Mouse (Mus musculus) forebrain, embryonic 15.5 days (tissue): ENCODE measurements around the gene Mylk3. TPM values are rescaled to one million over a fixed set of nuclear protein-coding genes. Genes with fewer than 3 reads are reported as not detected.

Experiments used
- ATAC-seq: fragments of 200-750 bp; cut with Nextera tagmentation; replicated peaks from 2 replicates; pipeline ENCODE4 v1.8.0; 2017; ENCODE audit warnings: mild to moderate bottlenecking, moderate TSS enrichment, moderate library complexity
- H3K27ac ChIP-seq: fragments of 300-500 bp; sonication (generic); replicated peaks from 2 replicates; pipeline ENCODE4 v1.5.1; 2015; ENCODE audit warnings: mild to moderate bottlenecking, inconsistent platforms
- H3K27me3 ChIP-seq: fragments of 300-500 bp; sonication (generic); 2 replicates; pipeline ENCODE4 v1.6.1; 2015; ENCODE audit warnings: inconsistent platforms
- H3K36me3 ChIP-seq: fragments of 300-500 bp; sonication (generic); 2 replicates; pipeline ENCODE4 v1.6.1; 2015; ENCODE audit warnings: mild to moderate bottlenecking, inconsistent platforms
- H3K4me1 ChIP-seq: fragments of 300-500 bp; sonication (generic); 2 replicates; pipeline ENCODE4 v1.6.1; 2015; ENCODE audit warnings: inconsistent platforms
- H3K4me2 ChIP-seq: fragments of 300-500 bp; sonication (generic); replicated peaks from 2 replicates; pipeline ENCODE4 v1.6.1; 2015; ENCODE audit warnings: mild to moderate bottlenecking, inconsistent platforms
- H3K4me3 ChIP-seq: fragments of 300-500 bp; sonication (generic); 2 replicates; pipeline ENCODE4 v1.5.1; 2015; ENCODE audit warnings: mild to moderate bottlenecking, inconsistent platforms
- H3K9ac ChIP-seq: fragments of 300-500 bp; sonication (generic); replicated peaks from 2 replicates; pipeline ENCODE4 v1.6.1; 2015; ENCODE audit warnings: mild to moderate bottlenecking, inconsistent platforms
- H3K9me3 ChIP-seq: fragments of 300-500 bp; sonication (generic); 2 replicates; pipeline ENCODE4 v1.6.1; 2016; ENCODE audit warnings: inconsistent platforms
- WGBS: fragments of 180-500 bp; shearing (Covaris S2); methylation state at CpG from one replicate; pipeline ENCODE4 v1.1.7; 2015; ENCODE audit warnings: mixed read lengths; 5-methylcytosine and 5-hydroxymethylcytosine counted together
- polyA plus RNA-seq: library from polyadenylated mRNA; unstranded; fragments of >200 nt; fragmentation: Nextera tagmentation; extraction: Ambion mirVana; gene quantifications from 2 replicates; pipeline ENCODE4 v1.2.1, GENCODE M21; 2015

The Mylk3 gene
- 0.23 and 0.51 TPM in 2 replicates for polyA plus RNA-seq

DNA sequence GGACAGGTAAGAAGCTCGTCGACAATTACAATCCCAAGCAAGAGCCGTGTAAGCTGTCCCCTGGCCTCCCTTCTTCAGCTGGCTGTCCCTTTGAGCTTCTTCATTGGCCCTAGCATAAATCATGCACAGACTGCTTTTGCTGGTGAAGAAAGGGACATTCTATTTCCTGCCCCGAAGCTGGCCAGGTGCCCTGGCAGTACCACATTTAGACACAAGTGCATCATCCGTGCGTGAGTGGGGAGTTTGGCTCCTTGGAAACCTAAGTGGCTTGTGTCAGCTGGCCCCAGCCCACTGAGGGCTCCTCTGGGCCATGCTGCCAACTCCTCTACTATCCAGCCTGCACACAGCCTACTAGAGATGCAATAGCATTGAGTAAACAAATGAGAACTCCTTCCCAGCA lies at the start of gene Mylk3:
Gene Mylk3 (minus strand): TSS at position 141 of the 400 bp plus-strand sequence.
- no peak for ATAC-seq
- Histone ChIP-seq H3K4me3 (no peak within 1 kb of the TSS), H3K4me2 (no peak within 1 kb of the TSS), H3K27me3 (no peaks in the 10 kb centered on the region), H3K9me3 (no peaks in the 10 kb centered on the region), H3K4me1 (no peaks in the 10 kb centered on the region), H3K36me3 (no peaks in the 10 kb centered on the region), H3K27ac (no peak within 1 kb of the TSS), H3K9ac (no peak within 1 kb of the TSS)
- WGBS: 81% methylated on average over 6 of the region's 6 CpGs

DNA sequence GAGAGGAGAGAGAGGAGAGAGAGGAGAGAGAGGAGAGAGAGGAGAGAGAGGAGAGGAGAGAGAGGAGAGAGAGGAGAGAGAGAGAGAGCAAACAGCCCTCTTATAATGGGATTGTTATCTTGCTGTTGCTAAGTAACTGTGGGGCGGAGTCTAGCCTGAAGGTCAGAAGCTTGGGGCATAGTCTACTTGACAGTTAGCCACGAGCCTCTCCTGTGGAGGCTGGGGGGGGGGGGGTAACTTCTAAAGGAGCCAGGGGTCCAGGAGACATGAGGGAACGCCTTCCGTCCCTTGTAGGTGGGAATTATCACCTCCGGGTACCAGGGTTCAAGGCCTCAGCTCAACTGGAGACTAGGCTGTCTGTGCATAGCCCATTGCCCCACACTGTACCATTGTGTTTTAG lies 49.6 kb upstream of the Mylk3 start:
- H3K9me3 ChIP-seq: no peaks in the 10 kb centered on the region
- no peak overlapping the region for H3K4me2 ChIP-seq
- peaks cover 13% of the 10 kb centered on the region for H3K4me1 ChIP-seq
- H3K9ac ChIP-seq: no peak overlapping the region
- WGBS: 63% methylated on average over 5 of the region's 5 CpGs
- H3K4me3 ChIP-seq: no peak overlapping the region
- H3K27ac ChIP-seq: no peak overlapping the region
- no peak for ATAC-seq
- no peaks in the 10 kb centered on the region for H3K36me3 ChIP-seq
- H3K27me3 ChIP-seq: no peaks in the 10 kb centered on the region

DNA sequence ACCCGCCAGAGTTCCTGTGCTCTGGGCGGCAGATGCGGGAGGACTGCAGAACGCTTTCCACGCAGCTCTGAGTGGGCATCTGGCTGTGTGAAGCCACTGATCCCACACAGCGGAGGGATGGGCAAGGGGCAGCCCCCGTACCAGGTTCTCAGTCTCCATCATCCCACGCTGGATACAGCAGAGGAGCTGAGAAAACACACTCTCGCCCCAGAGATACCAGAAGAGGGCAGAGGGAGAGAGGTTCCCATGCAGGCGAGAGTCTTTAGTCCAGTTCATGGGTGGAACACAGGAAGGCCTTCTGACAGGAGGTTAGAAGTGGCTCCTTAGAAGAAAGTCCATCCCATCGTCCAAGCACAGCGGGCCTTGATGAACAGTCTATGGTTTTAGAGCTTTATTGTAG lies 48.7 kb upstream of the Mylk3 start:
- no peak overlapping the region for H3K4me3 ChIP-seq
- peaks cover 20% of the 10 kb centered on the region for H3K4me1 ChIP-seq
- H3K27me3 ChIP-seq: no peaks in the 10 kb centered on the region
- H3K9me3 ChIP-seq: no peaks in the 10 kb centered on the region
- H3K9ac ChIP-seq: no peak overlapping the region
- no peak for ATAC-seq
- no peak overlapping the region for H3K4me2 ChIP-seq
- no peaks in the 10 kb centered on the region for H3K36me3 ChIP-seq
- H3K27ac ChIP-seq: no peak overlapping the region
- WGBS: 69% methylated on average over 12 of the region's 12 CpGs

DNA sequence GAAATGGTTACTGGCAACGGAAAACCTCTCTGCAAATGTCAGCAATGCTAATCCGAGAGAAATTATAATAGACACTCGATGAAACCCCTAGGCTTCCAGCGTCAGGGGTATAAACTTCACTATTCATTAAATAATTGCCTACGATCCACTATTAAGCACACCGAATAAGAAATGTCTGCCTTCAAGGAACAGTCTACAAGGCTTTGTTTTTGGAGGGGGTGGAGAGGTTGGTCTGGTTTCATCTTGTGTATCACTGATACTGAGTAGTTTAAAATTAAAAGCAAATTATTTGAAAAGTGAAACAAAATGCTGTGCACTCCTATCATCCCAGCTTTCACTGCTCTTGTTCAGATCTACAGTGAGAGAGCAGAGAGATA lies 46.9 kb upstream of the Mylk3 start:
- Histone ChIP-seq H3K4me3 (peak overlapping the region; percentile 81), H3K4me1 (peaks cover 33% of the 10 kb centered on the region), H3K4me2 (peak overlapping the region; percentile 51), H3K36me3 (no peaks in the 10 kb centered on the region), H3K9me3 (no peaks in the 10 kb centered on the region), H3K27me3 (no peaks in the 10 kb centered on the region), H3K9ac (peak overlapping the region; percentile 43), H3K27ac (peak overlapping the region; percentile 94)
- peak; percentile 75 for ATAC-seq
- 2% methylated on average over 6 of the region's 6 CpGs for WGBS

DNA sequence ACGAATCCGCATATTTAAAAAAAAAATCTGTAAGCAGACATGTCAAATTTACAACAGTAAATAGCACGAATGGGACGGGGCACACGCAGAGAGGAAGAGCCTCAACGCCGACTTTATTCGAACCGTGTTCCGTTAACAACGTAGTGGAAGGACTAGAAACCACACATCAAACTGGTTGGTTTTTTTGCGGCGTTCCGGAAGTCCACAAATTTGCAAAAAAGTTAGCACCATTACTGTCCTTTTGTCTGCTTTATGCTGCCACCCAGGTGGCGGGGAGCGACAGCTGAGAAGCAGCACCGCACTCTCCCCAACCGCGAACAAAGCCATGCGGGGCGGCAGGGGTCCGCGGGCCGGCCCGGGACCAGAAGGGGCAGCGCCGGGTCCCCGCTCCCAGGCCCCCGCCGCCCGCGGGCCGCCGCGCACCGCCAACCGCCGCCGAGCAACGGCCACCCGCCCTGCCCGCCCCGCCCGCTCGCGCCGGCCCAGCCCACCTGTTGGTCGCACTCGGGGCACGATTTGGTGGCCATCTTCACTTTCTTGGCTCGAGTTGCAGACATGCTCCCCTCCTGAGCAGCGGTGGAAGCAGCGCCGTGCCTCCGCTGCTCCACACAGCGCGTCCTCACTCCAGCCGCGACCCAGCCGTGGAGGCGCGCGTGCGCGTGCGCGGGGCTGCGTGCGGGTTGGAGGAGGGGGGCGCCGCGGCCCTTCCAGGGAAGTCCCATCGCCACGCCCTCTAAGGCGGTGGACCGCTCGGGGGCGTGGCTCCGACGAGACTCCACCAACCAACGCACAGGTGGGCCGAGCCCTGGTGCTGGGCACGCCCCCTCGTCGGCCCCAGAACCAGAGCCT lies 46.2 kb upstream of the Mylk3 start, which contains the start of gene 4921524J17Rik:
Gene 4921524J17Rik (minus strand): TSS at position 666 of the 849 bp plus-strand sequence.
- ATAC-seq: peak; percentile 100
- H3K4me1 ChIP-seq: peaks cover 39% of the 10 kb centered on the region
- H3K9me3 ChIP-seq: no peaks in the 10 kb centered on the region
- H3K27ac ChIP-seq: peak within 1 kb of the TSS; percentile 94
- H3K9ac ChIP-seq: peak within 1 kb of the TSS; percentile 79
- H3K4me3 ChIP-seq: peak within 1 kb of the TSS; percentile 81
- WGBS: under 1% methylated on average over 77 of the region's 85 CpGs
- H3K36me3 ChIP-seq: no peaks in the 10 kb centered on the region
- peak within 1 kb of the TSS; percentile 51 for H3K4me2 ChIP-seq
- no peaks in the 10 kb centered on the region for H3K27me3 ChIP-seq

DNA sequence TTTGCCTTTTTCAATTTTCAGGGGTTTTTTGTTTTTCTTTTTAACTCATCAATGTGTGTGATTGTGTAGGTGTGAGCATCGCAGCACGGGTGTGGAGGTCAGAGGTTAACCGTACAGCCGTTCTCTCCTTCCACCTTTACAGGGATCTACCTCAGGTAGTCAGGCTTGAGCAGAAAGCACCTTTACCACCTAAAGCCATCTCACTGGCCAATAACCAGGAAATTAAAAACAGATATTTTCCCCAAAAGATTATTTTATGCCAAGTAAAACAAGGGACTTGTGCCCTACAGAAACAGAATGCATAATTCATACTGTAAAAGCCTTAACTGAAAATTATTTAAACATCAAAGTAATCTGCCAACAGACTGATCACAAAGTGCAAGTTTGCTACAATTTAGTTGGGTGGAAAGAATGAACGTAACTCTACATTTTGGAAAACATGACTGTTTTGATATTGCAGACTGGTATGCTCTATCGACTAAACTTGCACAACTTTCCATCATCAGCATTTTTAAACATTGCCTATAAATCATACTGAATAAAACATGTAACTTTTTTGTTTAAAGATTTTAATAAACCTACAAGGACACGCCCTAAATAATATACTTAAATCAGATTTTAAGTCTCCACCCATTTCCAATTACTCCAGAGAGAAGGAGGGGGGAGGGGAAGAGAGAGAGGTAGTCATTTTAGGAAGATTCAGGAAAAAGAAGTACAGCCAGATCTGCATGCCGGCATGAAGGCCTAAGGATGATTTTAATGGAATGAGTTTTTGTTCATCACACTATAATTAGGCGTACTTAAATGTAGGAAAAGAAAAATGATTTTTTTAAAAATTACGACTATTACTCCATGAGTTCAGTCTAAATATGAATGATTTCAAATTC lies 45.4 kb upstream of the Mylk3 start:
- peak overlapping the region; percentile 79 for H3K9ac ChIP-seq
- peak overlapping the region; percentile 94 for H3K27ac ChIP-seq
- H3K27me3 ChIP-seq: no peaks in the 10 kb centered on the region
- ATAC-seq: no peak
- 18% methylated on average over 10 of the region's 10 CpGs for WGBS
- no peaks in the 10 kb centered on the region for H3K9me3 ChIP-seq
- H3K4me2 ChIP-seq: peak overlapping the region; percentile 51
- peaks cover 39% of the 10 kb centered on the region for H3K4me1 ChIP-seq
- H3K4me3 ChIP-seq: peak overlapping the region; percentile 81
- no peaks in the 10 kb centered on the region for H3K36me3 ChIP-seq

DNA sequence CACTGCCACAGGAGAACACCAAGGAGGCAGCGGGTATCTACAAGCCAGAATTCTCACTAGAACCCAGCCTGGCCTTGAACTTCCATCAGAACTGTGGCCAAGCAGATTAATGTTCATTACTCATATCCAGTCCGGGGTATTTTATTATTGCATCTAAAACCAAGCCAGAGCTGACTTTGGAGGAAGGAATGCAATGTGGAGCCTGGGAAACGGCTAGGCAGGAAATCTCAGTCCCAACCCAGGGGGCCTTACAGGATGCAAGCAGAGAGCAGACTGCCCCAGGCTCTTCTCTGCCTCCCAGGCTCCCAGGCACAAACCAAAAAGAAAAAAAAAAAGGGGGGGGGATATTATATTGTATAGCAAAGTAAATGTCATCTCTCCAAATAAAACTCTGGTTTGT lies 44.7 kb upstream of the Mylk3 start:
- peak overlapping the region; percentile 79; the same call in 1 of the 2 replicates for H3K9ac ChIP-seq
- H3K36me3 ChIP-seq: no peaks in the 10 kb centered on the region
- H3K9me3 ChIP-seq: no peaks in the 10 kb centered on the region
- ATAC-seq: no peak
- H3K4me2 ChIP-seq: peak overlapping the region; percentile 51
- H3K4me1 ChIP-seq: peaks cover 39% of the 10 kb centered on the region
- no peaks in the 10 kb centered on the region for H3K27me3 ChIP-seq
- WGBS: 24% methylated on average over 3 of the region's 3 CpGs
- no peak overlapping the region for H3K27ac ChIP-seq
- peak overlapping the region; percentile 81 for H3K4me3 ChIP-seq

DNA sequence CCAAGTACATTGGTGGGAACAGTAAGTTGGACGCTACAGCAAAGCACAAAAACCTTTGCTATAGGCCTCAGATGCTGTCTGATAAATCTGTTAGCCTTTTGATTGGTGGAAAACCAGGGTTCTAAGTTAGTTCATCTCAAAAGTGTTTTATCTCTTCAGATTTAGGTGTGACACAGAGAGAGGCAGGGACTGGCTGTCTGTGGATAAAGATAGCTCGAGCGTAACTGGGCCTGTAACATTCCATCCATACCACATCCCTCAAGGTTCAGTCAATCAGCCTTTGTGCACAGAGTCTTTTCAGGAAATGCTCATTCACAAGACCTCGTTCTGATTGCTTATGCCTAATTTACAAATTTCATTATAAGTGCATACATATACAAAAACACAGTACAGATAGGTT lies 43.1 kb upstream of the Mylk3 start:
- 11% methylated on average over 4 of the region's 4 CpGs for WGBS
- ATAC-seq: no peak
- Histone ChIP-seq H3K4me2 (peak overlapping the region; percentile 8; the same call in 1 of the 2 replicates), H3K4me3 (no peak overlapping the region), H3K9ac (peak overlapping the region; percentile 4; the same call in 1 of the 2 replicates), H3K27me3 (no peaks in the 10 kb centered on the region), H3K27ac (0 out of 2 replicates have a peak overlapping the region, but pooled peaks have one; percentile 9), H3K4me1 (peaks cover 39% of the 10 kb centered on the region), H3K36me3 (no peaks in the 10 kb centered on the region; the same call in 1 of the 2 replicates), H3K9me3 (no peaks in the 10 kb centered on the region)

DNA sequence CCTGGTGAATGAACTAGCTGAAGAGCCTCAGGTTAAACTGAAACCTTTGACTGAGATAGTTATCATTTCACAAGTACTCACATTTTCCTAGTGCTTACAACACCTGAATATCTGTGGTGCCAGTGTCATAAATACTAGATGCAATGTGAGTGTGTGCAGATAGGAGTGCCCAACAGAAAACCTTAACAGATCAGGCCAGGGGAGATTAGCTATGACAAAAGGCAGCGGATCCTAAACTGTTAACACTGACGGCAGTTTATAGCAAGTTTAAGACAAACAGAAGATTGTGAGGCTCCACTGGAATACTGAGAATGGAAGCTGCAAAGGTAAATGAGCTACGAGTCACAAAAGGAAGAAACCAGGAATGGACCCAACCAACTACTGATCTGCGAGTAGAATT lies 40.9 kb upstream of the Mylk3 start:
- H3K9me3 ChIP-seq: no peaks in the 10 kb centered on the region
- H3K36me3 ChIP-seq: no peaks in the 10 kb centered on the region; the same call in 1 of the 2 replicates
- no peak overlapping the region for H3K27ac ChIP-seq
- H3K9ac ChIP-seq: no peak overlapping the region
- ATAC-seq: no peak
- no peak overlapping the region for H3K4me2 ChIP-seq
- 83% methylated on average over 4 of the region's 4 CpGs for WGBS
- no peak overlapping the region for H3K4me3 ChIP-seq
- H3K27me3 ChIP-seq: no peaks in the 10 kb centered on the region
- peaks cover 35% of the 10 kb centered on the region for H3K4me1 ChIP-seq

DNA sequence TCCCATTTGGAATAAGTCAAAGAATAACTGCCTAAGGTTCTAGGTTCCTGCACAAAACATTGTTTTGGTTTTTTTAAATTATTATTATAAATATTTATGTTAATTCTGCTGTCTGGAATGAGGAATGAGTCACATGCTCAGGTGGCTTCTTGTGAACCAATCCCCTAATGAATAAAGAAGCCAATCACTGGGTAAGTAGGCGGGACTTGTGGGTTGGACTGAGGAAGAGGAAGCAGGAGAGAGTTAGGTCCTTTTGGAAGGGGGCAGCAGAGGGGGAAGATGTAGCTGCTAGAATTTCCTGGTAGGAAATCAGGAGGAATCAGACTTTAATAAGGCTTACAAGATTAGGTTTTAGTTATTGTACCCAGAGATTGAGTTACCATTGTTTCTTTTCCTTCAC lies 35.2 kb upstream of the Mylk3 start:
- Histone ChIP-seq H3K4me3 (no peak overlapping the region), H3K4me1 (no peaks in the 10 kb centered on the region), H3K9ac (no peak overlapping the region), H3K9me3 (no peaks in the 10 kb centered on the region), H3K4me2 (no peak overlapping the region), H3K27me3 (no peaks in the 10 kb centered on the region), H3K36me3 (no peaks in the 10 kb centered on the region; the same call in 1 of the 2 replicates), H3K27ac (no peak overlapping the region)
- no peak for ATAC-seq
- 97% methylated on average over 1 of the region's 1 CpGs for WGBS

DNA sequence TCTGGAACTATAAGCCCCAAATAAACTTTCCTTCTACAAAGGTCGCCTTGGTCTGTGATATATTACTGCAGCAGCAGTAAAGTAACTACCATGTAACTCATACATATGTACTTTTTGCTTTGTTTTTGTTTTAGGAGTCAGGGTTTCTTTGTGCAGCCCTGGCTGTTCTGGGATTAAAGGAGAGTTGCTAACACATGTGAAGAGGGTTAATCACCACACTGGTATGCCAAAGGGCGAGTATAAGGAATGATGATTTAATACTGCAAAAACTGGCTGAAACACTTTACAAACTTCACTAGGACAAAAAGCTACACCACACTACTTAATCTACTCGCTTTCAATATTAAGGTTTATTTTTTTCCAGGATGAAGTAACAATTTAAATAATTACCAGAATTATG lies 22.4 kb upstream of the Mylk3 start:
- WGBS: 82% methylated on average over 3 of the region's 3 CpGs
- ATAC-seq: no peak
- Histone ChIP-seq H3K4me2 (no peak overlapping the region), H3K27ac (no peak overlapping the region), H3K9me3 (no peaks in the 10 kb centered on the region), H3K4me3 (no peak overlapping the region), H3K36me3 (peaks cover 6% of the 10 kb centered on the region; the same call in 1 of the 2 replicates), H3K4me1 (no peaks in the 10 kb centered on the region), H3K9ac (no peak overlapping the region), H3K27me3 (no peaks in the 10 kb centered on the region)

DNA sequence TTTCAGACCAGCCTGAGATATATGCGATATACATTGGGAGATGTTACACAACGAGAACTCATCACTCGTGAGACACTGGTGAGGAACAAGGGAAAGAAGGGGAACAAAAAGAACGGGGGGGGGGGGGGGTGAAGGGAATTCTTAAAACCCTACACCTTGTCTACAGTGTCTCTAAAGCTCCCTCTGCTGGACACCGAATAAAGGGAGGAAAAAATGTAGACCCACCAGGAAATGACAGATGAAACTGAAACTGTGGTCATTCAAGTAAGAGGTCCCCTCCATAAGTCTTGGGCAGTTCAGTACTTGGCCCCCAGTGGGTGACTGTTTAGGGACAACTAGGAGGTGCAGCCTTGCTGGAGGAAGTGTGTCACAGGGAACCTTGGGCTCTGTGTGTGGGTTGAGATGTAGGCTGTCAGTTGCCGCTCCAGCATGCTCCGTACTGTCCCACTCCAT lies 21.9 kb upstream of the Mylk3 start:
- ATAC-seq: no peak
- no peaks in the 10 kb centered on the region for H3K4me1 ChIP-seq
- 61% methylated on average over 7 of the region's 7 CpGs for WGBS
- H3K4me3 ChIP-seq: no peak overlapping the region
- no peaks in the 10 kb centered on the region for H3K9me3 ChIP-seq
- H3K36me3 ChIP-seq: peaks cover 6% of the 10 kb centered on the region; the same call in 1 of the 2 replicates
- H3K9ac ChIP-seq: no peak overlapping the region
- H3K27me3 ChIP-seq: no peaks in the 10 kb centered on the region
- H3K4me2 ChIP-seq: no peak overlapping the region
- H3K27ac ChIP-seq: no peak overlapping the region
